Mouse (Mus musculus): Measurements from ENCODE around the gene Slc24a2.

Gene Slc24a2

GRCm38 (mm10) chr4:87047131-87047530 lies 183.1 kb downstream of the Slc24a2 start:
- DNase-seq (ENCODE audit: low read depth, low spot score), result peak; percentile 45

GRCm38 (mm10) chr4:87043296-87043695 lies 187.0 kb downstream of the Slc24a2 start:
- DNase-seq (ENCODE audit: low read depth, low spot score), result peak; percentile 66

GRCm38 (mm10) chr4:87041412-87041997 lies 188.8 kb downstream of the Slc24a2 start:
- DNase-seq (ENCODE audit: low read depth, low spot score), result peak; percentile 82

- peak; percentile 52 for DNase-seq (ENCODE audit: low read depth, low spot score)
Observed at GRCm38 (mm10) chr4:87037592-87037991, 192.7 kb downstream of the Slc24a2 start.

GRCm38 (mm10) chr4:87036507-87036906 lies 193.8 kb downstream of the Slc24a2 start:
- peak; percentile 42 for DNase-seq (ENCODE audit: low read depth, low spot score)

GRCm38 (mm10) chr4:87035701-87036100 lies 194.6 kb downstream of the Slc24a2 start:
- DNase-seq (ENCODE audit: low read depth, low spot score), result peak; percentile 91

GRCm38 (mm10) chr4:87032632-87033031 lies 197.6 kb downstream of the Slc24a2 start:
- DNase-seq (ENCODE audit: low read depth, low spot score), result peak; percentile 54

- DNase-seq (ENCODE audit: low read depth, low spot score), result peak; percentile 52
Observed at GRCm38 (mm10) chr4:87031076-87031475, 199.2 kb downstream of the Slc24a2 start.

GRCm38 (mm10) chr4:87026311-87027151 lies 203.7 kb downstream of the Slc24a2 start:
- peak; percentile 71 for DNase-seq (ENCODE audit: low read depth, low spot score)

GRCm38 (mm10) chr4:87024556-87024955 lies 205.7 kb downstream of the Slc24a2 start:
- DNase-seq (ENCODE audit: low read depth, low spot score), result no peak

- DNase-seq (ENCODE audit: low read depth, low spot score), result no peak
Observed at GRCm38 (mm10) chr4:87021542-87021941, 208.7 kb downstream of the Slc24a2 start.

GRCm38 (mm10) chr4:87019486-87020105 lies 210.7 kb downstream of the Slc24a2 start:
- DNase-seq (ENCODE audit: low read depth, low spot score), result no peak

- DNase-seq (ENCODE audit: low read depth, low spot score), result peak; percentile 51
Observed at GRCm38 (mm10) chr4:87018073-87018997, 211.9 kb downstream of the Slc24a2 start.

- peak; percentile 54 for DNase-seq (ENCODE audit: low read depth, low spot score)
Observed at GRCm38 (mm10) chr4:87017464-87017863, 212.8 kb downstream of the Slc24a2 start.

GRCm38 (mm10) chr4:87015746-87016145 lies 214.5 kb downstream of the Slc24a2 start:
- no peak for DNase-seq (ENCODE audit: low read depth, low spot score)

- peak; percentile 66 for DNase-seq (ENCODE audit: low read depth, low spot score)
Observed at GRCm38 (mm10) chr4:87013721-87014620, 216.3 kb downstream of the Slc24a2 start.

- no peak for DNase-seq (ENCODE audit: low read depth, low spot score)
Observed at GRCm38 (mm10) chr4:86992470-86992869, 237.8 kb downstream of the Slc24a2 start.

GRCm38 (mm10) chr4:86989301-86989700 lies 241.0 kb downstream of the Slc24a2 start:
- DNase-seq (ENCODE audit: low read depth, low spot score), result peak; percentile 35

GRCm38 (mm10) chr4:86987846-86988245 lies 242.4 kb downstream of the Slc24a2 start:
- DNase-seq (ENCODE audit: low read depth, low spot score), result no peak

- DNase-seq (ENCODE audit: low read depth, low spot score), result no peak
Observed at GRCm38 (mm10) chr4:86977272-86977671, 253.0 kb downstream of the Slc24a2 start.
